Mouse (Mus musculus) heart, embryonic 16.5 days (tissue): Measurements from ENCODE around the gene Boll. TPM values are rescaled to one million over a fixed set of nuclear protein-coding genes. Genes with fewer than 3 reads are reported as not detected.

Experiments
- ATAC-seq: fragments of 200-750 bp; cut with Nextera tagmentation; replicated peaks from 2 replicates; pipeline ENCODE4 v1.8.0; 2017; ENCODE audit warnings: moderate number of reproducible peaks; ENCODE audit not compliant: insufficient read depth, low FRiP score; ENCODE audit errors: extremely low read depth
- H3K27ac ChIP-seq: fragments of 300-500 bp; sonication (generic); 2 replicates; pipeline ENCODE4 v1.5.1; 2014; ENCODE audit warnings: mild to moderate bottlenecking, low read length, control low read depth, moderate library complexity
- H3K27me3 ChIP-seq: fragments of 300-500 bp; sonication (generic); 2 replicates; pipeline ENCODE4 v1.6.1; 2014; ENCODE audit warnings: low read length, mixed read lengths; ENCODE audit not compliant: control insufficient read depth, insufficient read depth
- H3K36me3 ChIP-seq: fragments of 300-500 bp; sonication (generic); 2 replicates; pipeline ENCODE4 v1.6.1; 2014; ENCODE audit not compliant: control insufficient read depth, insufficient read depth
- H3K4me1 ChIP-seq: fragments of 300-500 bp; sonication (generic); 2 replicates; pipeline ENCODE4 v1.6.1; 2014; ENCODE audit warnings: low read length, mixed read lengths; ENCODE audit not compliant: control insufficient read depth, insufficient read depth
- H3K4me2 ChIP-seq: fragments of 300-500 bp; sonication (generic); 2 replicates; pipeline ENCODE4 v1.6.1; 2014; ENCODE audit warnings: low read depth, mild to moderate bottlenecking, control low read depth, low read length
- H3K4me3 ChIP-seq: fragments of 300-500 bp; sonication (generic); 2 replicates; pipeline ENCODE4 v1.5.1; 2014; ENCODE audit warnings: mild to moderate bottlenecking, control low read depth, low read length
- H3K9ac ChIP-seq: fragments of 300-500 bp; sonication (generic); 2 replicates; pipeline ENCODE4 v1.6.1; 2014; ENCODE audit warnings: low read length, control low read depth
- H3K9me3 ChIP-seq: fragments of 300-500 bp; sonication (generic); replicated peaks from 2 replicates; pipeline ENCODE4 v1.6.1; 2016; ENCODE audit warnings: low read length; ENCODE audit not compliant: control insufficient read depth
- WGBS: fragments of 180-500 bp; shearing (Covaris S2); extraction: QIAGEN DNeasy Blood & Tissue Kit; methylation state at CpG from one replicate; pipeline ENCODE4 v1.1.7; 2014; 5-methylcytosine and 5-hydroxymethylcytosine counted together
- polyA plus RNA-seq: library from polyadenylated mRNA; unstranded; fragments of >200 nt; fragmentation: Nextera tagmentation; extraction: Ambion mirVana; gene quantifications from 2 replicates; pipeline ENCODE4 v1.2.1, GENCODE M21; 2015

Gene Boll
- polyA plus RNA-seq, 1 experiment from 2014 or later = 0.21 TPM

- 0 out of 2 replicates have a peak, but pooled peaks cover 3% of the 10 kb centered on the region for H3K36me3 ChIP-seq
- H3K4me1 ChIP-seq = peaks cover 37% of the 10 kb centered on the region
- no peak for ATAC-seq
- H3K9me3 ChIP-seq = no peaks in the 10 kb centered on the region
- no peaks in the 10 kb centered on the region for H3K27me3 ChIP-seq
- no peak overlapping the region for H3K9ac ChIP-seq
- H3K4me3 ChIP-seq = no peak overlapping the region
- H3K4me2 ChIP-seq = no peak overlapping the region
- no peak overlapping the region for H3K27ac ChIP-seq
- WGBS = 75% methylated on average over 5 of the region's 5 CpGs
Measured at GRCm38 (mm10) chr1:55205808-55206327, 157.4 kb downstream of the Boll start.

GRCm38 (mm10) chr1:55201850-55202752 lies 161.2 kb downstream of the Boll start:
- peaks cover 14% of the 10 kb centered on the region for H3K4me1 ChIP-seq
- H3K9ac ChIP-seq = peak overlapping the region; percentile 62
- H3K36me3 ChIP-seq = 0 out of 2 replicates have a peak, but pooled peaks cover 3% of the 10 kb centered on the region
- no peaks in the 10 kb centered on the region for H3K27me3 ChIP-seq
- no peaks in the 10 kb centered on the region for H3K9me3 ChIP-seq
- peak overlapping the region; percentile 20; the same call in 1 of the 2 replicates for H3K4me3 ChIP-seq
- peak overlapping the region; percentile 52 for H3K4me2 ChIP-seq
- ATAC-seq = peak; percentile 43
- 48% methylated on average over 18 of the region's 18 CpGs for WGBS
- H3K27ac ChIP-seq = peak overlapping the region; percentile 88

- WGBS = 41% methylated on average over 3 of the region's 3 CpGs
- no peak overlapping the region for H3K9ac ChIP-seq
- ATAC-seq = no peak
- no peak overlapping the region for H3K27ac ChIP-seq
- H3K27me3 ChIP-seq = no peaks in the 10 kb centered on the region
- H3K4me1 ChIP-seq = peaks cover 20% of the 10 kb centered on the region
- H3K4me2 ChIP-seq = no peak overlapping the region
- H3K9me3 ChIP-seq = no peaks in the 10 kb centered on the region
- H3K36me3 ChIP-seq = peaks cover 5% of the 10 kb centered on the region; the same call in 1 of the 2 replicates
- H3K4me3 ChIP-seq = no peak overlapping the region
Measured at GRCm38 (mm10) chr1:55198719-55199118, 164.6 kb downstream of the Boll start.

Other genes with a start within 250 kb of the Boll start
- gene Mob4, start 232.2 kb downstream of the Boll start, polyA plus RNA-seq = 113 and 127 TPM in 2 replicates
- 10.3 and 11.2 TPM in 2 replicates for gene Rftn2, start 136.7 kb downstream of the Boll start, polyA plus RNA-seq
- 3.8 and 4.0 TPM in 2 replicates for gene Mars2, start 126.3 kb downstream of the Boll start, polyA plus RNA-seq
- gene Plcl1, start 42.5 kb upstream of the Boll start, polyA plus RNA-seq = 1.1 and 1.2 TPM in 2 replicates